Mouse (Mus musculus): ENCODE data around the gene Fbxo40. TPM values are rescaled to one million over a fixed set of nuclear protein-coding genes. Genes with fewer than 3 reads are reported as not detected.

Fbxo40 gene
- polyA plus RNA-seq, 1 experiment from 2014 or later: not detected

DNA sequence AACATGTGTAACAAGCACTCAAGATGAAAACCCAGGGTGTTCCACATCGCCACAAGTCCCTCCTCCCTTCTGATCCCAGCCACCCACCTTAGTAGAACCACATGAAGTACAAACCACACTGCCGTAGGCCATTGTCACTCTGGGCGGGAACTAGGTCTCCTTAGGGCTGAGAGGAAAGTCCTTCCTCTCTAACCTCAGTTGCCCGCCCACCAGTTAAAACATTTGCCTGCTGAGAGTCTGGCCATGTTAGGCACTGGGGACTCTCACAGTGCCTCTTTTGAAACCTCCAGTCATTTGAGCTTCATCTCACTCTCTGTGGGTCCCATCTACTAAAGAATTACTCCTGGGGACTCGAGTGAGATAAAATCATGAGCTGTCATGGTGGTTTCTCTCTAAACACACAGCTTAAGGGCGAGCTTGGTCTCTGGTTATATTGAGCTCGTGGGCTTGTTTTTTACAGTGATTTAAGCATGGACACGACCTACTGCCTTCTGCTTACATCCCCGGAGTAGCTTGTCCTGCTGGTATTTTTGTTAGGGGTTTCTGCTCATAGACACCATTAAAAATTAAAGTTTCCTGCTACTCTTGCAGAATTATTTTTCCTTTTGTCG, 62.7 kb downstream of the Fbxo40 start:
- no peak overlapping the region for H3K9ac ChIP-seq
- no peak overlapping the region for H3K27ac ChIP-seq
- no peaks in the 10 kb centered on the region for H3K4me1 ChIP-seq (replicated peaks)
- H3K36me3 ChIP-seq: peaks cover 90% of the 10 kb centered on the region
- H3K27me3 ChIP-seq: no peaks in the 10 kb centered on the region
- H3K9me3 ChIP-seq: no peaks in the 10 kb centered on the region
- H3K4me3 ChIP-seq: no peak overlapping the region
- no peak overlapping the region for H3K4me2 ChIP-seq
- no peak for ATAC-seq (ENCODE audit: low FRiP score)
- WGBS: 93% methylated on average over 10 of the region's 10 CpGs

DNA sequence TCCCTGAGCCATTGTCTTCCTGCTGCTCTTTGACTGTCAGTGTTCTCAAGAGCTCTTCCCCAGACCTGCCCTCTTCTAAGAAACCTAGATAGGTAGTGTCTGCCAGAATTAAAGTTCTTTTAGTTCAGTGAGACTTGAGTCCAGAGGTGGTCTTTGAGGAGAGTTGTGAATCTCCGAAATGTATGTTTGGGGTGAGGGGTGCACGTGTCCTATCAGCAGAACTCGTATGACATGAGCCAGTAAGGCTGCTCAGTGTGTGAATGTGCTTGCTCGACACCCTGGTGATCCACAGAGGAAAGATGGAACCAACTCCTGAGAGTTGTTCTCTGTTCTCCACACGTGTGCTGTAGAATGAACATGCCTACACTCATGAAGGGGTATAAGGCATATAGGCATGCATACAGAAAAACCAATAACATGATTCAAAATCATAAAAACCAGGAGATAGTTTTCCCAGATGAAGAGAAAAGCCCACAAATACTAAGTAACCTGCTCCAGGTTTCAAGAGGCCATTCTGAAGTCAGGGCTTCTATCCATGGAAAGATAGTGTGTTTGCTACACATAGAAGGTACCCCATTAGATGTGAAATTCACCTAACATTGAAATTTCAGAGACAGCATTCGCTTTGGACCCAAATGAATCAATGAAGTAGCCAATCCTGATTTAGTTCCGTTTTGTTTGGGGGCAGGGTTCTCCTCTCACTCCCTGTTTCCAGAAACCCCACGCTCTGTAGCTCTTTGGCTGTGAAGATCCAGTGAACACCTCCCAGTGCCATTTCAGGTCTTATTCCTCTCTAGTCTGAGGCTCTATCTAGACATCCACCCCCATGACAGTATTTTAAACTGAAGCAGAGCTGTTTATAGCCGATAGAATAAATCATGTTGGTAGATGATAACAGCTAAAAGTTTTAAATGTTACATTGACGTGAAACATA, 63.5 kb downstream of the Fbxo40 start:
- WGBS: 95% methylated on average over 10 of the region's 10 CpGs

DNA sequence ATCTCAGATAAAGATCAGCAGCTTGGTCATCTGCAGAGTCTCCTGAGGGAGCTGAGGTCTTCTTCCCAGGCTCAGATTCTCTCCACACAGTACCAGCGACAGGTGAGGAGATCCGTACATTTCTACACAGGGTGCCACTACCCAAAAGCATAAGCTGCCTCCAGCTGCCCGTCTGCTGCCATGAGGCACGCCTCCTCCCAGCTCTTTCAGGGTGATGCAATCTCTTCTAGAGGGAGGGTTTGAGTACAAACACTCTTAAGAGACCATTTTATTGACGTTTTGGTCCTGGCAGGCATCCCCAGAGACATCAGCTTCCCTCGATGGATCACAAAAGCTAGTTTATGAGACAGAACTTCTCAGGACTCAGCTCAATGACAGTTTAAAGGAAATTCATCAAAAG, 64.5 kb downstream of the Fbxo40 start:
- H3K36me3 ChIP-seq: peaks cover 83% of the 10 kb centered on the region
- 86% methylated on average over 6 of the region's 6 CpGs for WGBS

More for the DNA sequence above, 63.5 kb downstream of the Fbxo40 start:
- Histone ChIP-seq H3K36me3 (peaks cover 86% of the 10 kb centered on the region), H3K9ac (no peak overlapping the region), H3K27ac (no peak overlapping the region), H3K4me3 (no peak overlapping the region), H3K4me2 (no peak overlapping the region), H3K9me3 (no peaks in the 10 kb centered on the region), H3K27me3 (no peaks in the 10 kb centered on the region), H3K4me1 (replicated peaks) (no peaks in the 10 kb centered on the region)
- no peak for ATAC-seq (ENCODE audit: low FRiP score)

DNA sequence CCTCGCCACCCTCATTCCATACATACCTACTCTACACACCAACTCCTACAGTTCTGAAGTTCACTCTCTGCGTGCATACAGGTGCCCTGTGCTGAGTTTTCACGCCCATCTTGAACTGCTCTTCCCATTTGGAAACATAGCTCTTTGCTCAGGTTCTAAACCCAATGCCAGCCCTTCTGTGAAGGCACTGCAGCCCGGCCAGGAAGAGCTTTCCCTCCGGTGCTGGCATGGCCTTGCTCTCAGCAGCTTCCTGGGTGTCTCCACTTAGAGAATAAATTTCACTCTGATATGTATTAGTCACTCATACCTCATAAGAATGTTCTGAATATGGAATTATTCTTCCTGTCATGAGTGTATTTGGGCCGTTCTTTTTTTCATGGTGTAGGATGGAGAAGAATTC, 64.9 kb downstream of the Fbxo40 start:
- Histone ChIP-seq H3K36me3 (peaks cover 81% of the 10 kb centered on the region), H3K4me2 (no peak overlapping the region), H3K27ac (no peak overlapping the region), H3K27me3 (no peaks in the 10 kb centered on the region), H3K9ac (no peak overlapping the region), H3K9me3 (no peaks in the 10 kb centered on the region), H3K4me3 (no peak overlapping the region), H3K4me1 (replicated peaks) (no peaks in the 10 kb centered on the region)
- 92% methylated on average over 6 of the region's 6 CpGs for WGBS
- no peak for ATAC-seq (ENCODE audit: low FRiP score)

More for the DNA sequence above, 64.5 kb downstream of the Fbxo40 start:
- H3K27ac ChIP-seq: no peak overlapping the region
- H3K4me1 ChIP-seq (replicated peaks): no peaks in the 10 kb centered on the region
- no peak overlapping the region for H3K9ac ChIP-seq
- no peak overlapping the region for H3K4me3 ChIP-seq
- ATAC-seq (ENCODE audit: low FRiP score): no peak
- no peak overlapping the region for H3K4me2 ChIP-seq
- H3K27me3 ChIP-seq: no peaks in the 10 kb centered on the region
- H3K9me3 ChIP-seq: no peaks in the 10 kb centered on the region

DNA sequence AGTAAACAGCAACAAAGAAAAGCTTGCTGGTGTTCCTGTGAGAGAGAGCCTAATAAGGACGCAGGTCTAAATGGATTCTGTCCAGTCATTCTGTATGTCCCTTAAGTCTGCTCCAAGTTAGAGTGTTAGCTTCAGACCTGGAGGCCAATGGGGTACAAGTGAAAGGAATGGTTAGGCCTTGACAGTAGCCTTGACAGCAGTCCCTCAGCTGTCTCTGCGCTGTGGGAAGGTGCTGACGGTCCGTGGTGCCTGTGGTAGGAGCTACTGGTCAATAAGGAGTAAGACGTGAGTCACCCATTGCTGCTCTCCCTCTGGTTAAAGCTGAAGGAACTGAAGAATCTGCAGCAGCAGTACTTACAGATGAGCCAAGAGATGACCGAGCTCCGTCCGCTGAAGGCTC, 66.0 kb downstream of the Fbxo40 start:
- H3K4me3 ChIP-seq: no peak overlapping the region
- H3K36me3 ChIP-seq: peaks cover 80% of the 10 kb centered on the region
- H3K9me3 ChIP-seq: no peaks in the 10 kb centered on the region
- no peak overlapping the region for H3K4me2 ChIP-seq
- H3K9ac ChIP-seq: no peak overlapping the region
- 97% methylated on average over 8 of the region's 8 CpGs for WGBS
- H3K27ac ChIP-seq: no peak overlapping the region
- no peaks in the 10 kb centered on the region for H3K4me1 ChIP-seq (replicated peaks)
- no peak for ATAC-seq (ENCODE audit: low FRiP score)
- no peaks in the 10 kb centered on the region for H3K27me3 ChIP-seq

DNA sequence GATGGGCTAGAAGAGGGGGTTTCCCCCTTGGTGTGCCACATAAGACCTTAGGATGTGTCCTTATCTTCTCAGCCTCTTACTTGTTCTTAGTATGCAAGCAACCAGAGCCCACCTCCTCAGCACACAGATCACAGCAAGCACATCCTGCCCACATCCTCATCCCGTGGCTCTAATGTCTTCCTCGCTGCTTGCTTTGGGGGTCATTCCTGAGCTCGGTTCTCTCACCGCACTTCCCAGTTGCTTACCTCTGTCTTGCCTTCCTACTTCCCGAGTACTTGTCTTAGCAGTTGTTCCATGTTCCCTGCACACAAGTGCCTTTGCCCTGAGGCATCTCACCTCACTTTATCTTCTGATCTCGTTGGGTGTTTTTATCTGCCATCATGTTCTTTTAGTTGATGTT, 68.3 kb downstream of the Fbxo40 start:
- 91% methylated on average over 6 of the region's 6 CpGs for WGBS
- H3K9me3 ChIP-seq: no peaks in the 10 kb centered on the region

DNA sequence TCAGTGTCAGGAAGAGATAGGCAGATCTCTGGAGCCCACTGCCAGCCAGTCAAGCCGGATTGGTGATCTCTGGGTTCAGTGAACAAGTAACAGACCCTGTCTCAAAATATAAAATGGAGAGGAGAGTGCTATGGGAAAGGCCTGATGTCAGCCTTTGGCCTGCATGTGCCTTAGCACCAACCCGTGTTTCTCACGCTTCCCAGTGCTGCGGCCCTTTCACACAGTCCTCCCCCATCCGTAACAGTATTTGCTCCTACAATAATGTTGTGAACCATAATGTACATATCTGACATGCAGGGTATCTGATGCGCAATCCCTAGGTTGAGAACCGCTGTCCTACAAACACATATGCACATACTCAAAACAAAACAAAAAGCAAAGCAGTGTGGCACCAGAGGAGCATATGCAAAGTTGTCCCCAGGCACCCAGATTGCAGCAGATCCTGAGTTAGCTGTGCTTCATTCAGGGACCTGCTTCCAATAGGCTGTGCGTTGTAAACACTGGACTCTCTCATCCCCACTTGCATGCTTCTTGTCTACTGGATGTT, 69.1 kb downstream of the Fbxo40 start:
- no peaks in the 10 kb centered on the region for H3K4me1 ChIP-seq (replicated peaks)
- H3K27me3 ChIP-seq: no peaks in the 10 kb centered on the region
- peaks cover 78% of the 10 kb centered on the region for H3K36me3 ChIP-seq
- no peak overlapping the region for H3K9ac ChIP-seq
- WGBS: 94% methylated on average over 8 of the region's 8 CpGs
- no peak overlapping the region for H3K4me3 ChIP-seq
- no peak overlapping the region for H3K4me2 ChIP-seq
- no peak for ATAC-seq (ENCODE audit: low FRiP score)
- no peak overlapping the region for H3K27ac ChIP-seq
- no peaks in the 10 kb centered on the region for H3K9me3 ChIP-seq

More for the DNA sequence above, 68.3 kb downstream of the Fbxo40 start:
- no peak overlapping the region for H3K27ac ChIP-seq
- H3K9ac ChIP-seq: no peak overlapping the region
- H3K27me3 ChIP-seq: no peaks in the 10 kb centered on the region
- no peak overlapping the region for H3K4me3 ChIP-seq
- H3K4me1 ChIP-seq (replicated peaks): no peaks in the 10 kb centered on the region
- H3K4me2 ChIP-seq: no peak overlapping the region
- H3K36me3 ChIP-seq: peaks cover 79% of the 10 kb centered on the region
- no peak for ATAC-seq (ENCODE audit: low FRiP score)

DNA sequence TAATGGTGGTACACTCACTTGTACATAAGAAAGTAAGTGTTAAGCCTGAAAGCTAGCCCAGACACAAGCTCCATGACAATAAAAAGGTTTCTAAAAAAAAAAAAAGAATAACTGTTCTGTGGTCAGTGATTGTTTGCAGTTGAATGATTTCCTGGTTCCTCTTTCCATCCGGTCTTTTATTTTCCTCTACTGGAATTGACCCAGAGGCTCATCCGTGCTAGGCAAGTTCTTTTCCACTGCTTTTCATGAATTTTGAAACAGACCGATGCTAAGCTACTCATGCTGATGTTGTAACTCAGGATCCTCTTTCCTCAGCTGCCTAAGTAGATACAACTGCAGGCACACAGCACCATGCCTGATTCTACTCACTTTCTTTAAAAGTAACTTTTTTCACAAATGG, 69.9 kb downstream of the Fbxo40 start:
- H3K36me3 ChIP-seq: peaks cover 78% of the 10 kb centered on the region
- WGBS: 90% methylated on average over 3 of the region's 3 CpGs
- no peaks in the 10 kb centered on the region for H3K4me1 ChIP-seq (replicated peaks)
- ATAC-seq (ENCODE audit: low FRiP score): no peak
- H3K9me3 ChIP-seq: no peaks in the 10 kb centered on the region
- no peak overlapping the region for H3K27ac ChIP-seq
- H3K27me3 ChIP-seq: no peaks in the 10 kb centered on the region
- no peak overlapping the region for H3K9ac ChIP-seq
- H3K4me3 ChIP-seq: no peak overlapping the region
- H3K4me2 ChIP-seq: no peak overlapping the region

DNA sequence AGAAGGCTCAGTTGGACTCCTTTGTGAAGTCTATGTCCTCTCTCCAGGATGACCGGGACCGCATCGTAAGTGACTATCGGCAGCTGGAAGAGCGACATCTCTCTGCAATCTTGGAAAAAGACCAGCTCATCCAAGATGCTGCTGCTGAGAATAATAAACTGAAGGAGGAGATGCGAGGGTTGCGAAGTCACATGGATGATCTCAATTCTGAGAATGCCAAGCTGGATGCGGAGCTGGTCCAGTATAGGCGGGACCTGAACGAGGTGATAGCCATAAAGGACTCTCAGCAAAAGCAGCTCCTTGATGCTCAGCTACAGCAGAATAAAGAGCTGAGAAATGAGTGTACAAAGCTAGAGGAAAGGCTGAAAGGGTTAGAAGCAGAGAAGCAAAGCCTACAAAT, 71.8 kb downstream of the Fbxo40 start:
- Histone ChIP-seq H3K9me3 (no peaks in the 10 kb centered on the region), H3K9ac (no peak overlapping the region), H3K4me2 (no peak overlapping the region), H3K4me1 (replicated peaks) (no peaks in the 10 kb centered on the region), H3K27ac (no peak overlapping the region), H3K27me3 (no peaks in the 10 kb centered on the region), H3K4me3 (no peak overlapping the region), H3K36me3 (peaks cover 82% of the 10 kb centered on the region)
- 91% methylated on average over 10 of the region's 10 CpGs for WGBS
- ATAC-seq (ENCODE audit: low FRiP score): no peak

DNA sequence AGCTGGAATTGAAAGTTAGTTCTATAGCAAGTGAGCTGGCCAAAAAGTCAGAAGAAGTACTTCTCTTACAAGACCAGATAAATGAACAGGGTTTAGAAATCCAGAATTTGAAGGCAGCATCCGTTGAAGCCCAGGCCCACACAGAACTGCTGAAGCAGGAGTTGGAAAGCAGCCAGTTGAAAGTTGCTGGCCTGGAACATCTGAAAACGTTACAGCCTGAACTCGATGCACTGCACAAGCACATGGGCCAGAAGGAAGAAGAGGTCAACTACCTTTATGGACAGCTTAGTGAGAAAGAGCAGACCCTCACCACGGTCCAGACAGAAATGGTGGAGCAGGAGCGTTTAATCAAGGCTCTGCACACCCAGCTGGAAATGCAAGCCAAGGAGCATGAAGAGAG, 76.1 kb downstream of the Fbxo40 start:
- no peak for ATAC-seq (ENCODE audit: low FRiP score)
- Histone ChIP-seq H3K4me3 (no peak overlapping the region), H3K9ac (no peak overlapping the region), H3K4me1 (replicated peaks) (no peaks in the 10 kb centered on the region), H3K27me3 (no peaks in the 10 kb centered on the region), H3K27ac (no peak overlapping the region), H3K9me3 (no peaks in the 10 kb centered on the region), H3K36me3 (peaks cover 84% of the 10 kb centered on the region), H3K4me2 (no peak overlapping the region)
- 91% methylated on average over 5 of the region's 5 CpGs for WGBS
